Mouse (Mus musculus) c-Kit-negative CD71-positive TER-119-positive erythroid progenitor cells, embryonic 14.5 days (primary cell): Measurements from ENCODE around the gene Gm49369.
A peak's percentile ranks its signal among the peaks of the same experiment; 100 is the strongest.
"Not testable (repeated sequence)": the region's sequence is repeated elsewhere in the genome, so short reads cannot be mapped to it uniquely, and the experiment has no call there.

Experiments
- DNase-seq: peaks from one replicate; pipeline ENCODE4 v3.0.0-alpha.2; 2013; ENCODE audit warnings: low read depth, low spot score

The Gm49369 gene

DNA sequence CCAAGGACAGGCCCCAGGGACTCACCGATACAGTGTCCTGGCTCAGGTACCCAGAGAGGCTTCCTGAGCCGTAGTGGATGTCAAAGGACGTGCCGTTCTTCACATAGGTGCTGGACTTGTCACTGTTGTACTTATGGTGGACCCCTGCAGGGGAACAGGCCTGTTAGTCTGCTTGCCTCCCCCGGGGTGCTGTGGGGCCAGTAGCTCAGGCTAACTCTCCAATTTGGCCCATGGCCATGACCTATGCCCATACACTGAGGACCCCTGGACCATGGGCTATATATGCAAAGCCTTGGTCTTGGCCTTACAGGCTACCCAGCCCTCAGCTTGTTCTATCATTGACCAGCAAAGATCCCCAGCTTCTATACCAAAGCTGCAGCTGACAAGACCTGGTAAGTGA is at the start of gene Gm49369:
Gm49369 (minus strand) TSS at position 101 of the 400 bp plus-strand sequence.
- no peak for DNase-seq

GRCm38 (mm10) chr7:142431106-142431505 is 48.6 kb upstream of the Gm49369 start:
- no peak for DNase-seq

GRCm38 (mm10) chr7:142430160-142430678 is 47.8 kb upstream of the Gm49369 start:
- no peak for DNase-seq

GRCm38 (mm10) chr7:142428213-142428612 is 45.7 kb upstream of the Gm49369 start:
- no peak for DNase-seq

GRCm38 (mm10) chr7:142425641-142426213 is 43.3 kb upstream of the Gm49369 start:
- DNase-seq = no peak

DNA sequence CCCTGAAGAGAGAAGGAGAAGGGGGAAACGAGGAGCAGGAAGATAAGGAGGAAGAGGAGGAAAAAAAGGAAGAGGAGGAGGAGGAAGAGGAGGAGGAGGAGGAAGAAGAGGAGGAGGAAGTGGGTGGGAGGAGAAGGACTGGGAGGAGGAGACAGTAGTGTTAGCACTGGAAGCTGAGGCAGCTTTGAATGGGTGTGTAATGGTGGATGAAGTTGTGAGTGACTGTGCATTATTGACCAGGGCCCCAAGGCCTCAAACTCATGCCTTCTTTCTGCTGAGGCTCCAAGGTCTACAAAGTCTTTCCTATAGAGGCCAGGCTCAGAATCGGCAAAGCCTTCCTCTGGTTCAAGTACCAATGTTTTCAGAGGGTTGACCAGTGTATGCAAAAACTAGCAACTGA is 39.4 kb upstream of the Gm49369 start:
- peak; percentile 40 for DNase-seq

- DNase-seq = peak; percentile 56
Measured at GRCm38 (mm10) chr7:142419887-142420286, 37.4 kb upstream of the Gm49369 start.

GRCm38 (mm10) chr7:142418679-142419078 is 36.2 kb upstream of the Gm49369 start:
- no peak for DNase-seq

- no peak for DNase-seq
Measured at GRCm38 (mm10) chr7:142418027-142418426, 35.6 kb upstream of the Gm49369 start.

- no peak for DNase-seq
Measured at GRCm38 (mm10) chr7:142416225-142416624, 33.8 kb upstream of the Gm49369 start.

DNA sequence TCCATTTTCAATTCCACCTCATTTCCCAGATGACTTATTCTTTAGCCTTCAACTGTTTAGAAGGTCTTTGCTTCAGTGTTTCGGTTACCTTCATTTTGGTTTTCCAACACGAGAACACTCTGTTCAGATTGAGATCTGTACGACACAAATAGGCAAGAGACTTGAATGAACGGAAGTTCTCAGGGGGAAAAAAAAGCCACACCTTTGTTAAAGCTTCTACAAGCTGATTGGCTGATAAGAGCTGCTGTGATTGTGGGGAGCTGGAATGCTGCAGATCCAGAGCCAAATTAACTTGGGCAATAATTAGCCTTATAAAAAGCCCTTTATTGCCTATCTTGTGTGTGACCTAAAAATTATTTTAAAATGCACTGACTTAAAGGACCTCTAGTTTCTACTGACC is 32.8 kb upstream of the Gm49369 start:
- DNase-seq = no peak

- no peak for DNase-seq
Measured at GRCm38 (mm10) chr7:142413285-142413684, 30.8 kb upstream of the Gm49369 start.

DNA sequence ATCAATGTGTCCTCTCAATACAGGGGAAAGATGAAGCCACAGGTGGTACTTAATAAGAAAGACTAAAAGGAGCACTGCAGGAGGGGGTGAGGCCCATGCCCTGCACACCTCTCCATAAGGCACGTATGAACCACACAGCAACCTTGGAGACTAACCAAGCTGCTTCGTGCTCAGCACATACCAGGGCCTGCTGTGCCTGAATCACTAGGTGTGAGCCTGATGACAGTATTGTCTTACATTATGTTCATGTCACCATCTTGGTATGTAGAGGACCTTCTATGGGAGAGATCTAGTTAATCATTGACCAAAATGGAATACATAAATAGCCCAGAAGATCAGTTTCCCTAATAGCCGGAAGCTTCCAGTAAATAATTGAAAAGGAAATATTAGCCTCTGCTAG is 27.1 kb upstream of the Gm49369 start:
- no peak for DNase-seq

GRCm38 (mm10) chr7:142408686-142409085 is 26.2 kb upstream of the Gm49369 start:
- no peak for DNase-seq

DNA sequence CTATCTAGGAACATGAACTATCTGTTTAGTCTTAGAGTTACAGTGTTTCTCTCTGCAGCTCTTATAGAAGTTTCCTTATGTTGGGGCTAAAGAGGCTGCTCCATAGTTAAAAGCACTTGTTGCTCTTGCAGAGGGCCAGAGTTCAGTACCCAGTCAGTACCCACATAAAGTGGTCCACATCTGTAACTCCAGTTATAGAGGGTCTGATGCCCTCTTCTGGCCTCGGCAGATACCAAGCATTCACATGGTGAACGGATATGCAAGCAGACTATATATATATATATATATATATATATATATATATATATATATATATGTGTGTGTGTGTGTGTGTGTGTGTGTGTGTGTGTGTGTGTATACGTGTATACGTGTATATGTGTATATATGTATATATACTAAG is 25.5 kb upstream of the Gm49369 start:
- no peak for DNase-seq

DNA sequence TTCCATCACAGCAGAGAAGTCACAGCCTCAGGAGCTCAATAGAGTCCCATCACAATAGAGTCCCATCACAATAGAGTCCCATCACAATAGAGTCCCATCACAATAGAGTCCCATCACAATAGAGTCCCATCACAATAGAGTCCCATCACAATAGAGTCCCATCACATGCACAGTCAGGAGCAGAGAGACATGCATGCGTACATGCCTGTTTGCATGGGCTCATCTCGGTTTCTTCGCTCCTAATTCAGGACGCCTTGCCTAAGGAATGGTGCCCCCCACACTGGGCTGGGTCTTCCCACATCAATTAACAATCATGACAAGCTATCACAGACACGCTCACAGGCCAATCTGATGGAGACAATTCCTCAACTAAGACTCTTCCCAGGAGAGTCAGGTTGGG is 22.7 kb upstream of the Gm49369 start:
- DNase-seq = not testable (repeated sequence)

DNA sequence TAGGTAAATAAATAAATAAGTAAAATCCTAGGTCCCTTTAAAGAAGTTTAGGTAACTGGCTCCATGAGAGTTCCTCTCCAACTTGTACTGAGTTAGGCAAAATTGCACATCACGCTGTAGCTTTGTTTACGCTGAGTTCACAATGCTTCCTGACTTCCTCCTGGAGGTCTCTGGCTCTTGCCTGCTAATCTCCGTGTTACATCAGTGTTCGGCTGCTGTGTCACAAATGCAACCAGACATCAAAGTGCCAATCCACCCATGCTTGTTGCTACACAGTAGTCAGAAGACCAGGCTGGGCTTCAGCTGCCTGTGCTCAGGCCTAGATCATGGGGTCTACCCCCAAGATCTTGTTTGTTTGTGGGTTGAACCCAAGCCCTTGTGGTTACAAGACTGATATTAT is 21.1 kb upstream of the Gm49369 start:
- no peak for DNase-seq

DNA sequence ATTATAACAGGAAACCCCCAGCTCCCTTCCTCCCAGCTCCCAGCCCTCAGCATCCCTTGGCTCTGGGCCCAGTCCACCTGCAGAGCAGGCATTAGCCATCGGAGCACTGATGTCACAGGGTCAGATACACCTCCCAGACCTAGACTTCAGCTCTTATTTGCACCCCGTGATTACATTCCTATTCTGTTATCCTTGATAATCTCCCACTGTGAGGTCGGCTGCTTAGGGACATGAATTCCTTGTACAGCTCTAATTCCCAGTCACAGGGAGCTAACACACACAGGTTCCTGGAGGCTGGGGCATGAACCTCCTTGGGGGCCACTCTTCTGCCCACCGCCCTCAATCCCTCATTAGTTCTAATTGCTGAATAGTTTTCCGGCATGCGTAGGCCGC is 18.3 kb upstream of the Gm49369 start:
- DNase-seq = no peak

- no peak for DNase-seq
Measured at GRCm38 (mm10) chr7:142400112-142400749, 17.8 kb upstream of the Gm49369 start.

GRCm38 (mm10) chr7:142399250-142399649 is 16.8 kb upstream of the Gm49369 start:
- DNase-seq = no peak

DNA sequence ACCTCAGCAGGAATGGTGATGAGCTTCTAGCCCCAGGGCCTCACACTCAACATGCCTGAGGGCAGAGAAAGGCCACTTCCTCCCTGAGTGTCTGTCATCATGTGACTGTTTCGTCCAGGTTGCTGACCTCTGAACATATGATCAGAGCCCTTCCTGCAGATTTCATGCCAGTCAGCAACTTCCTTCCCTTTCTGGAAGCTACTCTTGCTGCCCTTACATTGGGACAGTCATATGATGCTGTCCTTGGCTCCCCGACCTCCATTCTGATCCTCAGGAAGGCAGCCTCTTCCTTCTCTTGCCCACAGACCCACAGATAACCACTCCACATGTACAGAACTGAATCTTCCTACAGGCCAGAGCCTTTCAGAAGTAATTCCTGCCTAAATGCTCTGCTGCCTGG is 15.6 kb upstream of the Gm49369 start:
- DNase-seq = no peak

- no peak for DNase-seq
Measured at GRCm38 (mm10) chr7:142396611-142397010, 14.1 kb upstream of the Gm49369 start.

- DNase-seq = no peak
Measured at GRCm38 (mm10) chr7:142395472-142395871, 13.0 kb upstream of the Gm49369 start.
